Comparison of ENCODE assay signal across 8 mouse cellular contexts in genomic region chr17:88405076-88405475, GRCm38 (mm10). TPM values are rescaled to one million over a fixed set of nuclear protein-coding genes. Genes with fewer than 3 reads are reported as not detected.
DNase-seq lines count a peak whose midpoint lies in the region; ATAC-seq and TF ChIP-seq lines count a peak whose summit lies in the region.

No protein-coding gene starts in this region.

- H3K36me3 ChIP-seq in testis, adult 2 months (ENCODE audit: control insufficient read depth, insufficient read depth, low read length) = no peaks in the 10 kb centered on the region
- H3K36me3 ChIP-seq in forebrain, embryonic 12.5 days (replicated peaks) = no peaks in the 10 kb centered on the region
- no peaks in the 10 kb centered on the region for H3K36me3 ChIP-seq in liver, embryonic 14.5 days (replicated peaks; ENCODE audit: control insufficient read depth, insufficient read depth, low read depth)
- H3K36me3 ChIP-seq in stomach, postnatal 0 days (ENCODE audit: control insufficient read depth, insufficient read depth, low read length) = no peaks in the 10 kb centered on the region

- H3K27ac ChIP-seq in testis, adult 2 months (ENCODE audit: control insufficient read depth, insufficient read depth, low read depth, low read length) = no peak overlapping the region
- H3K27ac ChIP-seq in forebrain, embryonic 12.5 days = 0 out of 2 replicates have a peak overlapping the region, but pooled peaks have one; percentile 6
- no peak overlapping the region for H3K27ac ChIP-seq in liver, embryonic 14.5 days
- H3K27ac ChIP-seq in stomach, postnatal 0 days (replicated peaks) = no peak overlapping the region

- no peaks in the 10 kb centered on the region for H3K4me1 ChIP-seq in testis, adult 2 months (ENCODE audit: control insufficient read depth, insufficient read depth, low read length)
- peaks cover 29% of the 10 kb centered on the region for H3K4me1 ChIP-seq in forebrain, embryonic 12.5 days
- H3K4me1 ChIP-seq in liver, embryonic 14.5 days (replicated peaks; ENCODE audit: control insufficient read depth in 2 of 2, insufficient read depth in 2 of 2, low read length in 1 of 2) = 0 out of 4 replicates have a peak, but pooled peaks cover 0 to 2% of the 10 kb centered on the region in 2 experiments
- no peaks in the 10 kb centered on the region for H3K4me1 ChIP-seq in stomach, postnatal 0 days (replicated peaks; ENCODE audit: control insufficient read depth, insufficient read depth)

- peak overlapping the region; percentile 38 for H3K4me2 ChIP-seq in forebrain, embryonic 12.5 days
- H3K4me2 ChIP-seq in liver, embryonic 14.5 days (ENCODE audit: low read depth) = peak overlapping the region; percentile 38
- peak overlapping the region; percentile 25; the same call in 1 of the 2 replicates for H3K4me2 ChIP-seq in stomach, postnatal 0 days (replicated peaks; ENCODE audit: low read depth)

- DNase-seq in testis, postnatal 14 days (ENCODE audit: low spot score) = no peak
- DNase-seq in liver, embryonic 14.5 days (ENCODE audit: low read depth in 3 of 3, low spot score in 3 of 3) = no peak
- DNase-seq in stomach, postnatal 0 days (ENCODE audit: low spot score) = no peak
- no peak for DNase-seq in ovary, postnatal 36 days (ENCODE audit: low spot score)
- no peak for DNase-seq in left cerebral cortex, postnatal 25 days (ENCODE audit: low spot score in 2 of 2)
- no peak for DNase-seq in lung, postnatal 10 days

- intact Hi-C loops in left cerebral cortex, postnatal 25 days (cut with DNase I) = no loop called here

- peak overlapping the region; percentile 37 for H3K4me3 ChIP-seq in testis, adult 2 months (ENCODE audit: control insufficient read depth, low read depth, low read length)
- H3K4me3 ChIP-seq in forebrain, embryonic 12.5 days (replicated peaks) = no peak overlapping the region
- H3K4me3 ChIP-seq in liver, embryonic 14.5 days (ENCODE audit: insufficient read depth in 1 of 2, low read depth in 2 of 2, low read length in 2 of 2) = no peak overlapping the region
- no peak overlapping the region for H3K4me3 ChIP-seq in stomach, postnatal 0 days (ENCODE audit: low read depth, low read length)

- no peak; the same call in 1 of the 2 replicates for ATAC-seq in forebrain, embryonic 12.5 days (ENCODE audit: low FRiP score)
- ATAC-seq in liver, embryonic 14.5 days (ENCODE audit: insufficient read depth) = no peak
- ATAC-seq in stomach, postnatal 0 days (ENCODE audit: low FRiP score, low TSS enrichment) = no peak

- no peaks in the 10 kb centered on the region for H3K9me3 ChIP-seq in forebrain, embryonic 12.5 days
- no peaks in the 10 kb centered on the region for H3K9me3 ChIP-seq in liver, embryonic 14.5 days (ENCODE audit: control insufficient read depth, low read length)
- H3K9me3 ChIP-seq in stomach, postnatal 0 days (ENCODE audit: control insufficient read depth, low read length) = no peaks in the 10 kb centered on the region

- no peaks in the 10 kb centered on the region for H3K27me3 ChIP-seq in testis, adult 2 months (ENCODE audit: control insufficient read depth, insufficient read depth, low read length)
- H3K27me3 ChIP-seq in forebrain, embryonic 12.5 days = peaks cover 49% of the 10 kb centered on the region
- H3K27me3 ChIP-seq in liver, embryonic 14.5 days (ENCODE audit: control insufficient read depth, insufficient read depth, low read length) = peaks cover 12% of the 10 kb centered on the region
- H3K27me3 ChIP-seq in stomach, postnatal 0 days (ENCODE audit: control insufficient read depth, insufficient read depth, low read length) = no peaks in the 10 kb centered on the region

- TF ChIP-seq CTCF in testis, adult 2 months (IDR thresholded peaks at IDR 0.05; ENCODE audit: control insufficient read depth, insufficient read depth, insufficient replicate concordance, low read depth, low read length) = no peak
- TF ChIP-seq CTCF in liver, embryonic 14.5 days (IDR thresholded peaks at IDR 0.05; ENCODE audit: low read depth) = no peak
- TF ChIP-seq CTCF in stomach, postnatal 0 days (IDR thresholded peaks at IDR 0.05; ENCODE audit: low read depth) = no peak

- WGBS in forebrain, embryonic 12.5 days = 30% methylated on average over 19 of the region's 19 CpGs
- WGBS in liver, embryonic 14.5 days (ENCODE audit: insufficient replicate concordance) = 27% methylated on average over 19 of the region's 19 CpGs
- 35% methylated on average over 19 of the region's 19 CpGs for WGBS in stomach, postnatal 0 days

- no peak for TF ChIP-seq POLR2A in testis, adult 2 months (IDR thresholded peaks at IDR 0.05; ENCODE audit: control insufficient read depth, low read depth, low read length)

- H3K9ac ChIP-seq in forebrain, embryonic 12.5 days = no peak overlapping the region
- no peak overlapping the region for H3K9ac ChIP-seq in liver, embryonic 14.5 days (replicated peaks)
- H3K9ac ChIP-seq in stomach, postnatal 0 days (ENCODE audit: low read length) = no peak overlapping the region

- TF ChIP-seq EP300 in liver, embryonic 14.5 days (IDR thresholded peaks at IDR 0.05; ENCODE audit: low read depth) = no peak
- TF ChIP-seq EP300 in stomach, postnatal 0 days (optimal IDR thresholded peaks at IDR 0.05) = no peak

RNA-seq across cellular contexts. Expression of gene Foxn2, which starts 35.4 kb away (rescaled TPM):
- 1.7 and 2.1 TPM in 2 replicates for polyA plus RNA-seq in testis, adult 2 months (2012; rRNA removed)
- 13.4 and 14.9 TPM in 2 replicates for polyA plus RNA-seq in forebrain, embryonic 12.5 days (2016; fragmentation: Nextera tagmentation; extraction: Ambion mirVana)
- 3.0 and 4.8 TPM in 2 replicates for polyA plus RNA-seq in liver, embryonic 14.5 days (2012; rRNA removed)
- polyA plus RNA-seq in liver, embryonic 14.5 days (2014; fragmentation: Nextera tagmentation; extraction: Ambion mirVana) = 8.8 TPM in 2 replicates
- 8.2 and 8.6 TPM in 2 replicates for polyA plus RNA-seq in stomach, postnatal 0 days (2015; fragmentation: Nextera tagmentation; extraction: Ambion mirVana)
- 10 to 100 TPM; 15.2 to 15.4 TPM for total RNA-seq in left cerebral cortex, postnatal 25 days (2021)
